Mouse (Mus musculus): ENCODE results near the gene Tk1. TPM values are rescaled to one million over a fixed set of nuclear protein-coding genes. Genes with fewer than 3 reads are reported as not detected.

The Tk1 gene
- polyA plus RNA-seq, 1 experiment = 1.2 TPM

DNA sequence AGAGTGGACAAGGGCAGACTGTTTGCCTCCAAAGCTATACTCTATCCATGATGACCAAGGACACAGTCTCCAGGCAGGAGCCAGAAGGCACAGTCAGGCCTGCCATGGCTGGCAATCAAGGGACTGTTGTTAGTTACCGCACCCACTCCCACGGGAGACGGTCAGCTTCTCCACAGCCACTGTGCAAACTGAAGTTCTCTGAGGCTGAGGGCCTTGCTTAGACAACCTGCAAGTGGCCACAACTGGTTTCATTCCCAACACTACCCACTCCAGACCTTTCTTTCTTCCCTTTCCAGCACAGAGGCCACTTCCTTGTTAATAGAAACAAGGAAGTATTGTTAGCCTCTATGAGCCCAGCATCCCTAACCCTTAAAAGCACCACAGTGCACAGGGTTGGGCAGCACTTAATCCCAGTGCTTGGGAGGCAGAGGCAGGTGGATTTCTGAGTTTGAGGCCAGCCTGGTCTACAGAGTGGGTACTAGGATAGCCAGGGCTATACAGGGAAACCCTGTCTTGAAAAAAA lies 22.7 kb downstream of the Tk1 start:
- Histone ChIP-seq H3K4me3 (replicated peaks; ENCODE audit: insufficient read depth, low read depth, low read length) (no peak overlapping the region), H3K27me3 (ENCODE audit: control insufficient read depth, insufficient read depth, low read length) (no peaks in the 10 kb centered on the region), H3K27ac (ENCODE audit: insufficient read depth, low read length) (no peak overlapping the region), H3K4me1 (ENCODE audit: control insufficient read depth, insufficient read depth, low read length) (no peaks in the 10 kb centered on the region)
- 83% methylated on average over 3 of the region's 3 CpGs for WGBS
- DNase-seq = no peak
- TF ChIP-seq POLR2A (IDR thresholded peaks at IDR 0.05; ENCODE audit: borderline replicate concordance, insufficient read depth, low read length) (no peak), CTCF (IDR thresholded peaks at IDR 0.05; ENCODE audit: borderline replicate concordance, insufficient read depth, low read depth, low read length) (no peak)

DNA sequence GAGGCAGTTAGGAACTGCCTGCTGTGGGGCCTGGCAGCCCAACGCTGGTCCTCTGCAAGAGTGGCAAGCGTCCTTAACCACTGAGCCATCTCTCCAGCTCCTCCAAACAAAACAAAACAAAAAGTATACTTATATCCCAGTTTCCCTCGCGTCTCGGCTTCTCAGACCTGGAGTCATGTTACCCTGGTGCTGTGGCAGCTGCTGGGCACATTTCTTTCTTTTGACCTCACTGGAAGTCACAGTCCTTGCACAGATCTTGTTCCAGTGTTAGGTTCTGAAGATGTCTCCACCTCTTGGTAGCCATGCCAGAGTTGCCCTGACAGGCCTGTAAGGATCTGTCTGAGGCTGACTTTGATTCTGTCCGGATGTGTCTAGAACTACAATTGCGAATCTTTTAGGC lies 24.2 kb downstream of the Tk1 start:
- Histone ChIP-seq H3K27ac (ENCODE audit: insufficient read depth, low read length) (no peak overlapping the region), H3K4me1 (ENCODE audit: control insufficient read depth, insufficient read depth, low read length) (no peaks in the 10 kb centered on the region), H3K4me3 (replicated peaks; ENCODE audit: insufficient read depth, low read depth, low read length) (no peak overlapping the region), H3K27me3 (ENCODE audit: control insufficient read depth, insufficient read depth, low read length) (no peaks in the 10 kb centered on the region; the same call in 1 of the 2 replicates)
- no peak for TF ChIP-seq CTCF (IDR thresholded peaks at IDR 0.05; ENCODE audit: borderline replicate concordance, insufficient read depth, low read depth, low read length)
- no peak for TF ChIP-seq POLR2A (IDR thresholded peaks at IDR 0.05; ENCODE audit: borderline replicate concordance, insufficient read depth, low read length)
- no peak for DNase-seq
- 78% methylated on average over 7 of the region's 7 CpGs for WGBS

DNA sequence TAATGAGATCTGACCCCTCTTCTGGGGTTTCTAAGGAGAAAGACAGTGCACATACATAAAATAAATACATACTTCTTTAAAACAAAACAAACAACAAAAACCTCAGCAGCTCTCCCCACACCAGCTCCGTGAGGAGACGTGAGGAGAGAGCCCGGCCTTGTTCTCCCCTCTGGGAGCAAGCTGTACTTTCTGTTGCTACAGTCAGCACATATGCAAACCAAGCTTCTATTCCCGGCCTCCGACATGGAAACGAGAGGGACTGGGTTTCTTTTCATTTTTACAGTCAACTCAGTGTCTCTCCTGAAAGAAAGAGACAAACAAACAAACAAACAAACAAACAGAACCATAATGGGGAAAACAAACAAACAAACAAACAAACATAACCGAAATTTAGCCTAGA lies 25.9 kb downstream of the Tk1 start:
- no peaks in the 10 kb centered on the region; the same call in 1 of the 2 replicates for H3K27me3 ChIP-seq (ENCODE audit: control insufficient read depth, insufficient read depth, low read length)
- H3K4me1 ChIP-seq (ENCODE audit: control insufficient read depth, insufficient read depth, low read length) = no peaks in the 10 kb centered on the region
- TF ChIP-seq POLR2A (IDR thresholded peaks at IDR 0.05; ENCODE audit: borderline replicate concordance, insufficient read depth, low read length) = no peak
- H3K27ac ChIP-seq (ENCODE audit: insufficient read depth, low read length) = no peak overlapping the region
- no peak overlapping the region for H3K4me3 ChIP-seq (replicated peaks; ENCODE audit: insufficient read depth, low read depth, low read length)
- DNase-seq = no peak
- WGBS = 87% methylated on average over 7 of the region's 7 CpGs

DNA sequence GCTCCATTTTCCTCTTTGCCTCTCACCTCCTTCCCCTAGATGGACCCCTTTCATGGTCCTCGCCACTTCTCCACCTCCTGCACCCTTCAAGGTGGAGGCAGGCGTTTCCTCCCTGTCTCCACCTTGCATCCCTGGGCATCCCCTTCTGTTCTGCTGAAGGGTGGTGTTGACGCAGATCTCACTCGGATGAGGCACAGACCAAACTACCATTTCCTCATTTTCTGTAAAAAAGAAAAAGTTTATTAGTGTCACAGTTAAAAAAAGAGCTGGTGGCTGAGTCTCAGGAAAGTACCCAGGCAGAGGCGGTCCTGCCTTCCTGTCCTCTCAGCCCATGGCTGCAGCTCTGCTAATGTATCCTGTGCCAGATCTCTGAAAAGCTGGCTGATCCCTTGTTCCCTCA lies 26.7 kb downstream of the Tk1 start:
- DNase-seq = no peak
- no peaks in the 10 kb centered on the region; the same call in 1 of the 2 replicates for H3K27me3 ChIP-seq (ENCODE audit: control insufficient read depth, insufficient read depth, low read length)
- H3K4me3 ChIP-seq (replicated peaks; ENCODE audit: insufficient read depth, low read depth, low read length) = no peak overlapping the region
- TF ChIP-seq POLR2A (IDR thresholded peaks at IDR 0.05; ENCODE audit: borderline replicate concordance, insufficient read depth, low read length) (no peak), CTCF (IDR thresholded peaks at IDR 0.05; ENCODE audit: borderline replicate concordance, insufficient read depth, low read depth, low read length) (no peak)
- WGBS = 74% methylated on average over 5 of the region's 5 CpGs
- H3K4me1 ChIP-seq (ENCODE audit: control insufficient read depth, insufficient read depth, low read length) = no peaks in the 10 kb centered on the region
- no peak overlapping the region for H3K27ac ChIP-seq (ENCODE audit: insufficient read depth, low read length)

DNA sequence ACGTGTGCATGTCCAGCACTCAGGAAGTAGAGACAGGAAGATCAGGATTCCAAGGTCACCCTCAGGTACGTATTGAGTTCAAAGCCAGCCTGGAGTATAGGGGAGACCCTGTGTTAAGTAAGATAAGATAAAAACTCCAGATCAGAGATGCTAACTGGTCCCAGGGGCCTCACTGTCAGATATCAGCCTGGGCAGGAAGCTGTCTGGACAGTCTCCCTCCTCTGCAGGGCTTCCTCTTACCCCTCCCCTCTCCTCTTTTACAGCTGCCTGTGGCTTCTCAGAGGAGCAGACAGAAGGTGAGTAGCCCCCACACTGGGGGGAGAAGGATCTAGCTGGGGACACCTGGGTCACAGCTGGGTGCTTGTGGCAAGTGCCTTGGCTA lies 27.7 kb downstream of the Tk1 start:
- no peak overlapping the region for H3K27ac ChIP-seq (ENCODE audit: insufficient read depth, low read length)
- 86% methylated on average over 2 of the region's 2 CpGs for WGBS

DNA sequence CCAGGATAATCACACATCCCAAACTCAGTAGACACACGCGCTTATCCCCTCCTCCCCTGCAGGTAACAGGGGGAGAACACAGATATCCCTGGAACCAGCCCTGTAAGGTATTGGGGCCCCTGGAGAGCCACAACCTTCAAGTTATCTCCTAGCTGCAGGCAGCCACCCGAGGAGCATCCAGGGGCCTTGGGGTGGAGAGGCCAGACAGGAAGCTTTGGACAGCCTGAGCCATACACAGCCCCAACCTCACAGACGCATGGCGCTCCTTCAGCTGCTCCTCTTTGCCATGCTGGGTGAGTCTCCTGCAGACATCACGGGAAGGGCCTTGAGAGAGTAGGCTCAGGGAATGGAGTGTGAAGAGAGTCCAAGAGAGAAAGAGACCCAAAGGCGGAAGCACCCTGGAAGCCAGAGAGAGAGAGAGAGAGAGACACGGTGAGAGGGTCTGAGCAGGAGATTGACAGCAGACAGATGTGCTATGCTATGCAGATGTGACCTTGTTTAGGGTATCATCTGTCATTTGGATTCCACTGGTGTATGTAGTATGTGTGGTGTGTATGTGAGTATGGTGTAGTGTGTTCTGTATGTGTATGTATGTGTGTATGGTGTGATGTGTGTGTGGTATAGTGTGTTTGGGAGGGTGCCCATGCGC lies 28.3 kb downstream of the Tk1 start, which contains the start of gene 6030468B19Rik:
TSS of gene 6030468B19Rik (plus strand) at position 150 of the 649 bp plus-strand sequence.
- TF ChIP-seq CTCF (IDR thresholded peaks at IDR 0.05; ENCODE audit: borderline replicate concordance, insufficient read depth, low read depth, low read length) (no peak), POLR2A (IDR thresholded peaks at IDR 0.05; ENCODE audit: borderline replicate concordance, insufficient read depth, low read length) (no peak)
- Histone ChIP-seq H3K4me1 (ENCODE audit: control insufficient read depth, insufficient read depth, low read length) (no peaks in the 10 kb centered on the region), H3K27me3 (ENCODE audit: control insufficient read depth, insufficient read depth, low read length) (no peaks in the 10 kb centered on the region; the same call in 1 of the 2 replicates), H3K27ac (ENCODE audit: insufficient read depth, low read length) (no peak within 1 kb of the TSS), H3K4me3 (replicated peaks; ENCODE audit: insufficient read depth, low read depth, low read length) (no peak within 1 kb of the TSS)
- no peak for DNase-seq
- WGBS = 80% methylated on average over 9 of the region's 9 CpGs

More for the DNA sequence above, 27.7 kb downstream of the Tk1 start:
- Histone ChIP-seq H3K27me3 (ENCODE audit: control insufficient read depth, insufficient read depth, low read length) (no peaks in the 10 kb centered on the region; the same call in 1 of the 2 replicates), H3K4me3 (replicated peaks; ENCODE audit: insufficient read depth, low read depth, low read length) (no peak overlapping the region), H3K4me1 (ENCODE audit: control insufficient read depth, insufficient read depth, low read length) (no peaks in the 10 kb centered on the region)
- no peak for TF ChIP-seq CTCF (IDR thresholded peaks at IDR 0.05; ENCODE audit: borderline replicate concordance, insufficient read depth, low read depth, low read length)
- no peak for TF ChIP-seq POLR2A (IDR thresholded peaks at IDR 0.05; ENCODE audit: borderline replicate concordance, insufficient read depth, low read length)
- no peak for DNase-seq

DNA sequence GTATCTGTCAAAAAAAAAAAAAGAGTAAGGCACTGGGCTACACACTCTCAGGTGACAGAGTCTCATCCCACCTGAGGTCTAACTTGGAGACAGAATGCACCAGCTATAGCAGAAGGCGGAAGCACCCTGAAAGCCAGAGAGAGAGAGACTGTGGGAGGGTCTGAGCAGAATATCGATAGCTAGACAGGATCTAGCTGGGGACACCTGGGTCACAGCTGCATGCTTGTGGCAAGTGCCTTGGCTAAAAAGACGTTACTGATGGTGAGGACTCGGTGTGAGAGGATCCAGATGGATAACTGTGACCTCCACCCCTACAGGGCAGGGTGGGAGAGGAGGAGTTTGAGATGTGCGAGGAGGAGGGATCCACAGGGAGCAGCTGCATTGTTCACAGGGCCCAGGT lies 28.9 kb downstream of the Tk1 start:
- Histone ChIP-seq H3K27ac (ENCODE audit: insufficient read depth, low read length) (no peak overlapping the region), H3K4me3 (replicated peaks; ENCODE audit: insufficient read depth, low read depth, low read length) (no peak overlapping the region), H3K27me3 (ENCODE audit: control insufficient read depth, insufficient read depth, low read length) (no peaks in the 10 kb centered on the region; the same call in 1 of the 2 replicates), H3K4me1 (ENCODE audit: control insufficient read depth, insufficient read depth, low read length) (no peaks in the 10 kb centered on the region)
- no peak for TF ChIP-seq CTCF (IDR thresholded peaks at IDR 0.05; ENCODE audit: borderline replicate concordance, insufficient read depth, low read depth, low read length)
- TF ChIP-seq POLR2A (IDR thresholded peaks at IDR 0.05; ENCODE audit: borderline replicate concordance, insufficient read depth, low read length) = no peak
- 64% methylated on average over 5 of the region's 5 CpGs for WGBS
- DNase-seq = no peak

DNA sequence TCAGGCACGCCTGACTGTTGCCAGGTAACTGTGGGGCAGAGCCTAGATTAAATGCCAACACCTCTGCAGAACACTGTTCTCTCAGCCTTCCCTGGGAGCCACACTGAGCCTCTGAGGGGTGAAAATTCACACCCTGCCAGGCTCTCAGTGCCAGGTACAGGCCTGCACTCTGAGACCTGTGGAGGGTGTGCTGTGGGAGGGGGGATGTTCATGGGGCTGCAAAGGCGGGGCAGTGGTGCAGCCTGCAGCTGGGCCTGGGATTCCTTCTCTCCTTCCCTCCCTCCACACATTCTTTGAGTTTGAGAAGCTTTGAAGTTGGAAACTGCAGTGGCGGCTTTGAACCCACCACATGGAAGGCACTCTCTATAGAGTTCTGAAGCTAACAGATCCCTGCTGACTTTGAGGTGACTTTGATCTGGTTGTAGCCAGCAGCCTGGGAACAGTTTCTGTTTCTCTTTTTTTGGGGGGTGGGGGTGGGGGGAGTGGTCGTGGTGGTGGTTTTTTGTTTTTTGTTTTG lies 31.8 kb downstream of the Tk1 start:
- WGBS = 78% methylated on average over 4 of the region's 4 CpGs
- H3K4me1 ChIP-seq (ENCODE audit: control insufficient read depth, insufficient read depth, low read length) = no peaks in the 10 kb centered on the region
- H3K4me3 ChIP-seq (replicated peaks; ENCODE audit: insufficient read depth, low read depth, low read length) = no peak overlapping the region
- H3K27me3 ChIP-seq (ENCODE audit: control insufficient read depth, insufficient read depth, low read length) = no peaks in the 10 kb centered on the region; the same call in 1 of the 2 replicates
- TF ChIP-seq CTCF (IDR thresholded peaks at IDR 0.05; ENCODE audit: borderline replicate concordance, insufficient read depth, low read depth, low read length) (no peak), POLR2A (IDR thresholded peaks at IDR 0.05; ENCODE audit: borderline replicate concordance, insufficient read depth, low read length) (no peak)
- no peak for DNase-seq
- H3K27ac ChIP-seq (ENCODE audit: insufficient read depth, low read length) = no peak overlapping the region

All from cerebellum, adult 2 months (tissue).